Mouse (Mus musculus) testis, adult 2 months (tissue): ENCODE measurements around the gene Arhgap6. TPM values are rescaled to one million over a fixed set of nuclear protein-coding genes. Genes with fewer than 3 reads are reported as not detected.

Source experiments
- H3K27ac ChIP-seq: fragments of 200-500 bp; 2 replicates; pipeline ENCODE4 v1.5.1; 2012; ENCODE audit warnings: low read depth, low read length; ENCODE audit not compliant: control insufficient read depth, insufficient read depth
- H3K27me3 ChIP-seq: fragments of 200-500 bp; 2 replicates; pipeline ENCODE4 v1.6.1; 2012; ENCODE audit warnings: mild to moderate bottlenecking, low read length, moderate library complexity; ENCODE audit not compliant: control insufficient read depth, insufficient read depth
- H3K36me3 ChIP-seq: fragments of 200-500 bp; 2 replicates; pipeline ENCODE4 v1.6.1; 2012; ENCODE audit warnings: mild to moderate bottlenecking, low read length; ENCODE audit not compliant: control insufficient read depth, insufficient read depth
- H3K4me1 ChIP-seq: fragments of 200-500 bp; 2 replicates; pipeline ENCODE4 v1.6.1; 2012; ENCODE audit warnings: low read length; ENCODE audit not compliant: control insufficient read depth, insufficient read depth
- H3K4me3 ChIP-seq: fragments of 200-500 bp; 2 replicates; pipeline ENCODE4 v1.5.1; 2012; ENCODE audit warnings: low read depth, mild to moderate bottlenecking, low read length, moderate library complexity, mixed read lengths; ENCODE audit not compliant: control insufficient read depth
- CTCF ChIP-seq: fragments of 200-500 bp; IDR thresholded peaks from 2 replicates; pipeline ENCODE4 v1.5.1; 2012; ENCODE audit warnings: low read depth, mild to moderate bottlenecking, inconsistent platforms, low read length, moderate library complexity; ENCODE audit not compliant: control insufficient read depth, insufficient read depth, insufficient replicate concordance
- POLR2A ChIP-seq: fragments of 200-500 bp; IDR thresholded peaks from 2 replicates; pipeline ENCODE4 v1.6.1; 2012; ENCODE audit warnings: low read depth, mild to moderate bottlenecking, inconsistent platforms, low read length, moderate library complexity; ENCODE audit not compliant: control insufficient read depth
- polyA plus RNA-seq: library from polyadenylated mRNA; depleted of rRNA; stranded (reverse); fragments of >200 nt; gene quantifications from 2 replicates; pipeline ENCODE4 v1.2.3, GENCODE M21; 2012

Gene Arhgap6
- polyA plus RNA-seq, 1 experiment: 0.07 TPM

DNA sequence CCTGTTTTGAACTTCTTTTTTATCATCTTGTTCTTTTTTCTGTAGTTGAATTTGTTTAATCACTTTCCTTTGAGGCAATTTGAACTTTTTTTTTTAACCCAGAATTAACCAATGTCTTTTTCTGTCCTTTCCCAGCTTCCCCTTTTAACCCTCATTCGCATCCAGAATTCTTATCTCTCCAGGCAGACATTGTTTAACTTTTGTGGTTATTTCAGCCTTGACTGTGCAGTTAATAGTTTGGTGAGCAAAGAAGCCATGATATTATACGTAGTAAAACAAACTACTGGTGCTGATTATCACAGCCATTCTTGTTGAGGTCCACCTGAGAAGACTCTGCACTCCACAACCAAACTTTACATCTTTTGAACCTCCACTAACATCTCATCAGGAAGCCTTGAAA lies 299.7 kb downstream of the Arhgap6 start:
- no peak for TF ChIP-seq CTCF
- no peak for TF ChIP-seq POLR2A
- H3K27me3 ChIP-seq: no peaks in the 10 kb centered on the region

DNA sequence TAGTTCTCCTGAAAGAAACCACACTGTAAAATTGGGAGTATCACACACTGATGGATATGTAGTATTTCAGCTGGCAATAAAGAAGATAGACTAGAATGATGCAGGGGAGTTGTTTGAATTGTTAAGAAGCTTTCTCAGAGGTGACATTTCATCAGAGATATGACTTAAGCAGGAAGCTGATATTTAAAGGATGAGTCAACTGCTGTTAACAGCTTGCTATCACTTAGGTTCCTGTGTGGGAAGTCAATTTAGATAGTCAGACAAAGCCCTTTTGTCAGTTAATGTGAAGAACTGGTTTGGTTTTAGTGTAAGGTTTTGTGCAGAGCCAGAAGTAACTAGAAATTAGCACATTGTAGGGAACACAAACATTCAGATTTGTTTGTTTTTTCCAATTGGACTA lies 300.7 kb downstream of the Arhgap6 start:
- TF ChIP-seq CTCF (no peak), POLR2A (no peak)
- Histone ChIP-seq H3K4me3 (no peak overlapping the region), H3K4me1 (no peaks in the 10 kb centered on the region), H3K27ac (no peak overlapping the region), H3K36me3 (no peaks in the 10 kb centered on the region), H3K27me3 (no peaks in the 10 kb centered on the region)

More for the DNA sequence above, 299.7 kb downstream of the Arhgap6 start:
- Histone ChIP-seq H3K4me3 (no peak overlapping the region), H3K27ac (no peak overlapping the region), H3K4me1 (no peaks in the 10 kb centered on the region), H3K36me3 (no peaks in the 10 kb centered on the region)

DNA sequence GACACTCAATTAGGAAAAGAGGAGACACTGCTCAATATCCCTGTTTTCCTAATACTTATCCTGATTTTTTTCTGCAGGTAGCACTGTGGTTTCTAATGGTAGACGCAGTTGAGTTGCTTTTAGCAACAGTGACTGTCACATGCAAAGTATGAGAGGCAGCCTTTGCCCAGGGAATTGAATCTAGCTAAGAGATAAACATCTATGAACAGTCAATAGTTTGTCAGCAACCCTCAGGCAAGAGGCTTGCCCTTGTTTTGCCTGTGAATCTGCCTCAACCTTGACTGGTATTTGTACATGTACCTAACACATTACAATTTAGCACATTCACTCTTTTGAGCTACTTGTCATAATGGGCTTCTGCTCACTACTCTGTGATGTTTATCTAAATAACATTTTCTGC lies 307.8 kb downstream of the Arhgap6 start:
- Histone ChIP-seq H3K27me3 (no peaks in the 10 kb centered on the region), H3K4me3 (no peak overlapping the region), H3K4me1 (no peaks in the 10 kb centered on the region), H3K36me3 (no peaks in the 10 kb centered on the region), H3K27ac (no peak overlapping the region)
- TF ChIP-seq CTCF (no peak), POLR2A (no peak)

DNA sequence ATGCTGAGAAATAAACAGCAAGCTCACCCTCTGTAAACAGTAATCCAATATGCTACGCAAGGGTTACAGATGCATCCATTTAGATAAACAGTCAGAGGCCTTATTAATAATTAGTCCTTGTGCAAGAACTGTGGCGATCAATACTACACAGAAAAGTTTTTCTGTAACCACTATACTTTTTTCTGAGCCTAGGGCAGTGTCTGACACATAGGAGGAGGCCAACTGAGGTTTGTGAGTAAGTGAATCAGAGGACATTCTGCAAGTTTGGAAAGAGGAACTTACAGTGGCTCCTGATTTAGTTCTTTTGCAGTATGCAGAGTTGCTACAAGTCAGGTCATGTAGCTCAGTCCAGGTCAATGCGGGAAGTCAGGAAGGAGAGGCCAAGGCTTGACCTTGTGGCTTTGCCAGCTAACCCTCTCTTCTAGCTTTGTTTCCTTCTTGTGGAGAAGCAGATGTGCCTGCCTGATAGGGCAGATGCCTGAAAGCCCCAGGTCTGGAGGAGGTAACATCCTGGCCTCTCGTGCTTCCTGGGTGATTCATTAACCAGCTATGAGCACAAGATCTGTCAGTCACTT lies 311.2 kb downstream of the Arhgap6 start:
- H3K27ac ChIP-seq: no peak overlapping the region
- no peak for TF ChIP-seq CTCF
- no peak for TF ChIP-seq POLR2A
- H3K27me3 ChIP-seq: no peaks in the 10 kb centered on the region
- no peak overlapping the region for H3K4me3 ChIP-seq
- H3K36me3 ChIP-seq: no peaks in the 10 kb centered on the region
- H3K4me1 ChIP-seq: no peaks in the 10 kb centered on the region

DNA sequence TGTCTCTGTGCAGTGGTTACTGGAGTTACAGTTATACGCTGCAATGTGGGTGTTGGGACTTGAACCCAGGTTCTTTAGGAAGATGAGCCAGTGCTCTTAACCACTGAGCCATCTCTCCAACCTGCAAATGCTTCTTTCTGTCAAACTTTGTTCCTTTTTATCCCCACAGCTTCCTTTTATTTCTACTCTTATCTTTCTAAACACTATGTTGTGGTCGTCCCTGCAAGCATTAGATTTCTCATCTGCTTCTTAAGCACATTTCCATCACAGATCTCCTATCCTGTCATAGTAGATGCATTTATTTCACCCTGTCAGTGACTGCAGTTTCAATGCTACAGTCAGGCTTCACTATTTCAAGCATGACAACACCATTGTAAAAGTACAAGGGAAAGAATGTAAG lies 312.5 kb downstream of the Arhgap6 start:
- Histone ChIP-seq H3K4me3 (no peak overlapping the region), H3K27me3 (no peaks in the 10 kb centered on the region), H3K27ac (no peak overlapping the region), H3K36me3 (no peaks in the 10 kb centered on the region), H3K4me1 (no peaks in the 10 kb centered on the region)
- TF ChIP-seq POLR2A: no peak
- no peak for TF ChIP-seq CTCF

DNA sequence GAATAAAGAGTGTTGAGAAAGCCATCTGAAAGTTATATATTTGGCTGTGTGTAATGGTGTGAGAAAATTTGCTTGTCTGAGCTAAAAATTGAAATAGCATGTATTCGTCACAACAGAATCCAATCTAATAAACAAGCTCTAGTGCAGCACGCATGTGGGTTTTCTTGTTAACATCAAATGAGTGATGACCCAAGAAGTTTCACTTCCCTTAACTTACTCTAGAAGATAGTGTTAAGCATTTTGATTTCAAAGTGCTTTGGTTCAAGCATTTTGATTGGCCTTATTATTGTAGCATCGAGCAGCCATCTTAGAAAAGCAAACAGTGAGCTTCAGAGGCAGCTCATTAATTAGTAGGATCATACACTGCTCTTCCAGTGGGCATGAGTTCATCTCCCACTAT lies 315.1 kb downstream of the Arhgap6 start:
- TF ChIP-seq CTCF: no peak
- TF ChIP-seq POLR2A: no peak
- no peaks in the 10 kb centered on the region for H3K27me3 ChIP-seq
- H3K4me3 ChIP-seq: no peak overlapping the region
- H3K4me1 ChIP-seq: no peaks in the 10 kb centered on the region
- no peak overlapping the region for H3K27ac ChIP-seq
- H3K36me3 ChIP-seq: no peaks in the 10 kb centered on the region

DNA sequence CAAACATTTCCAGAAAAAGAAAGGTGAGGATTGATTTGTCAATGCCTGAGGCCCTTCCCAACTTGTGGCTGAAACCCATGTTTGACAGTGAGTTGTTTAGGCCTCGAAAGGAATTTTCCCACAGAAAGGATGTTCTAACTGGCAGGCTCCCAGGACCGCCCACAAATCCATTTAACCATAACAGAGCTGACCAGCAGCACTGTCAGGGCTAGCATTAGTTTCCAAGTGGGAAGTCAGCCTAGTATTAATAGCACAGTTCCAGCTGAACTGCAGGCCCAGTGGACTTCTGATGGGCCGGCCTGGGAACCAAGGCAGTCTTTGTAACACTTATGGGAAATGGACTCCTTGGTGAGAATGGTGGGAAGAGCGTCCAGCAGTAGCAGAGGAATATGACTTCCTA lies 317.8 kb downstream of the Arhgap6 start:
- H3K4me3 ChIP-seq: no peak overlapping the region
- TF ChIP-seq POLR2A (no peak), CTCF (no peak)
- no peaks in the 10 kb centered on the region for H3K27me3 ChIP-seq
- no peaks in the 10 kb centered on the region for H3K4me1 ChIP-seq
- no peaks in the 10 kb centered on the region for H3K36me3 ChIP-seq
- H3K27ac ChIP-seq: no peak overlapping the region
